Mouse (Mus musculus): Measurements from ENCODE around the gene Sco1. TPM values are rescaled to one million over a fixed set of nuclear protein-coding genes. Genes with fewer than 3 reads are reported as not detected.

The Sco1 gene
- polyA plus RNA-seq, 1 experiment from 2014 or later = 23.5 TPM

DNA sequence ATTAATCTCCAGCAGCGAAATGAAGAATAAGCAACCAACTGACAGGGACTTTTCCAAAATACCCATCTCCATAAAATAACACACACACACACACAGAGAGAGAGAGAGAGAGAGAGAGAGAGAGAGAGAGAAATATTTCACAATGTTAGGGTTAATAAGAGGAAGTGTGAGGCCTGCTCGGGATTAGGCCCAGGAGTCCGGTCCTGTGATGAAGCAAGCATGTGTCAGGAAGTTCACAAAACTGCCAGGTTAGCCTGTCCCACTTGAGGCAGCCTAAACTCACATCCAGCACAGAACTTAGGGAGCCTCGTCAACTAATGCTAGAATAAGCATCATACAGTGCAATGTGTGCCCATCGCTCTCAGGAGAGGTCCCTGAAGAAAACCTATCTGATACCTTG is 5.3 kb upstream of the Sco1 start:
- 89% methylated on average over 5 of the region's 5 CpGs for WGBS
- Histone ChIP-seq H3K27me3 (no peaks in the 10 kb centered on the region), H3K4me1 (peaks cover 7% of the 10 kb centered on the region; the same call in 1 of the 2 replicates), H3K4me2 (replicated peaks) (no peak overlapping the region), H3K9me3 (no peaks in the 10 kb centered on the region), H3K27ac (no peak overlapping the region), H3K4me3 (no peak overlapping the region), H3K9ac (no peak overlapping the region), H3K36me3 (peaks cover 17% of the 10 kb centered on the region)
- ATAC-seq (ENCODE audit: insufficient number of reproducible peaks, insufficient read depth, low FRiP score, low TSS enrichment) = no peak

DNA sequence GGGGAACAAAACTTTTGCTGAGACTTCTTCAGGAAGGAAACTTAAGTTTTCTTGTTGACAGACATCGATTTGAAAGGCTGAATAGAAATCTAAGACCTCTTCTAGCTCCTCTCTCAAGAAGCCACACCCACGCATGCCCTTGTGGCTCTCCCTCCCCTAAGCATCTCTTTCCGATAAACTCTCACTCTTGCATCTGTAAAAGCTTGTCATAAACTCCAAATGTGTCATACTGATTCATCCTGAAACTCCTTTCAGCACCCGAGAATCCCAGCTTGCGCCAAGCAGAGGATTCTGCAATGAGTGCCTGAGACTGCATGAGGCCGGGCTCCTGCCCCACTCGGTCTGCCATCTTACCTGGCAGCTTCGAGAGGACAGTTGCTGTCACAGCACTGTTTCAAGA is 4.0 kb upstream of the Sco1 start:
- H3K4me1 ChIP-seq = peaks cover 10% of the 10 kb centered on the region
- no peak overlapping the region for H3K4me3 ChIP-seq
- 92% methylated on average over 8 of the region's 8 CpGs for WGBS
- ATAC-seq (ENCODE audit: insufficient number of reproducible peaks, insufficient read depth, low FRiP score, low TSS enrichment) = no peak
- peaks cover 17% of the 10 kb centered on the region for H3K36me3 ChIP-seq
- H3K9me3 ChIP-seq = no peaks in the 10 kb centered on the region
- no peaks in the 10 kb centered on the region for H3K27me3 ChIP-seq
- H3K4me2 ChIP-seq (replicated peaks) = no peak overlapping the region
- H3K9ac ChIP-seq = no peak overlapping the region
- H3K27ac ChIP-seq = no peak overlapping the region

DNA sequence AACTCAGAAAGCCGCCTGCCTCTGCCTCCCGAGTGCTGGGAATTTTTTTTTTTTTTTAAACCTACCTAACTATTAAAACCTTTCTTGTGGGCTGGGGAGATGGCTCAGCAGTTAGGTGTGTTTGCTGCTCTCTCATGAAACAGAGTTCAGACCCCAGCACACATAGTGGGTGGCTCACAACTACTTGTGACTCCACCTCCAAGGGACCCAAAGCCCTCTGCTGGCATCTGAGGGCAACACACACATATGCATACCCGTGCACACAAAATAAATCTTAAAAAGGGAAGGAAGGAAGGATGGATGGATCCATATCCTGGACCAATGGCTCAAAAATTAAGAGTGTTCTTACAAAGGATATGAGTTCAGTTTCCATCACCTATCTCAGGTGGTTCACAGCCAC is 3.2 kb upstream of the Sco1 start:
- Histone ChIP-seq H3K4me2 (replicated peaks) (no peak overlapping the region), H3K9me3 (no peaks in the 10 kb centered on the region)
- ATAC-seq (ENCODE audit: insufficient number of reproducible peaks, insufficient read depth, low FRiP score, low TSS enrichment) = no peak

DNA sequence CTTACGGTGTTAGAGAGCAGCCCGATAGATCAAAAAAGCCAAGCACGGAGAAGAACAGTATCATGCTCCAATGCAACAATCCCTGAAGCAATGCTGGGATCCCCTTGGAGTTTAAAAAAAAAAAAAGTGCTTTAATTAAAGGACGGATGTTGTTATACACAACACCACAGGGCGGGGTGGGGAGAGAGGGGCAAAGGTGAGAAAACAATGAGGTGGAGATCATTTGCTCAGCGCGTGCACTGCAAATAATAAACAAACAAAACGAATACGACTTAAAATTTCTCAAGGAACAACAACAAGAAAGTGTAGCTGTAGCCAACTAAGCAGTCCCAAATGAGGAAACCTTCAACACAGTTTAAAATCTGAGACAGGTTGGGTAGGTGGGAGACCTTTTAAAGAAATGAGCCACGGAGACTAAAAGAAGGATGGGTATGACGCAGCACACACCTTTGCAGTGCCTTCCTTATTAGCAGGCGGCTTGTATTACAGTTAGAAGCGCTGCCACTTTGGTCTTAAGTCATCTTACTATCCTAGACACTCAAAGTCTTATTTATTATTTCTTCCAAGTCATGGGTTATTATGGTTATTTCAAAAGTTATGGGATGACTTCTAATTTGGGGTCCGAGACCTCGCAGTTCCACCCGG is 672 bp upstream of the Sco1 start:
- WGBS = 8% methylated on average over 16 of the region's 16 CpGs

More for the DNA sequence above, 3.2 kb upstream of the Sco1 start:
- WGBS = 85% methylated on average over 3 of the region's 3 CpGs
- H3K27ac ChIP-seq = no peak overlapping the region
- peaks cover 17% of the 10 kb centered on the region for H3K36me3 ChIP-seq
- H3K4me3 ChIP-seq = no peak overlapping the region
- peaks cover 13% of the 10 kb centered on the region for H3K4me1 ChIP-seq
- no peak overlapping the region for H3K9ac ChIP-seq
- H3K27me3 ChIP-seq = no peaks in the 10 kb centered on the region

DNA sequence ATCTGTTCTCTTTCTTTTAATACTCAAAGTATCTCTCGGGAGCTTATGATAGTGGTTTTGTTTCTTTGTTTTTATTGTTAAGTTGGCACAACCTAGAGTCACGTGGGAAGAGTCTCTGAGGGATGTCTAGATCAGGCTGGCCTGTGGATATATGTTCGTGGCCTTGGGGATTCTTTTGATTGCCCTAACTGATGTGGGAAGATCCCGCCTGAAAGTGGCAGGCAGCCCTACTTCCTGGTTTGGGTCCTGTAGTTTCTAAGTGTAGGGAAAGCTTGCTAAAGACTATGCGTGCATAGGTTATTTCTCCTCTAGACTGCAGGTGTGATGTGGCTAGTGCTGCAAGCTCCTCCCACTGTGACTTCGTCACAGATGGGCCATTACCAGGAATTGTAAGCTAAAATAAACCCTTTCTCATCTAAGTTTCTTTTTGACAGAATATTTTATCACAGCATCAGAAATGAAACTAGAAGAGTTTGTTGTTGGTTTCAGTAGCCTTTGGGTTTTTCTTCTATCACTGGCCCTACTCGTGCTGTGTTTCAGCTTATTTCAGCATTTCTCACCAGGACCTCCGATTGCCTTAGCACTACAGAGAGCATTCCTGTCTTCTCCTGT is 2.4 kb downstream of the Sco1 start:
- no peak overlapping the region for H3K4me2 ChIP-seq (replicated peaks)
- H3K36me3 ChIP-seq = peaks cover 42% of the 10 kb centered on the region
- no peaks in the 10 kb centered on the region for H3K9me3 ChIP-seq
- H3K27me3 ChIP-seq = no peaks in the 10 kb centered on the region
- WGBS = 85% methylated on average over 8 of the region's 8 CpGs
- ATAC-seq (ENCODE audit: insufficient number of reproducible peaks, insufficient read depth, low FRiP score, low TSS enrichment) = no peak
- H3K4me1 ChIP-seq = peaks cover 9% of the 10 kb centered on the region
- H3K4me3 ChIP-seq = no peak overlapping the region
- no peak overlapping the region for H3K9ac ChIP-seq
- H3K27ac ChIP-seq = no peak overlapping the region

More for the DNA sequence above, 672 bp upstream of the Sco1 start:
- Histone ChIP-seq H3K27ac (peak overlapping the region; percentile 83), H3K4me2 (replicated peaks) (peak overlapping the region; percentile 58), H3K4me1 (peaks cover 9% of the 10 kb centered on the region), H3K4me3 (peak overlapping the region; percentile 100), H3K9me3 (no peaks in the 10 kb centered on the region), H3K36me3 (peaks cover 18% of the 10 kb centered on the region), H3K27me3 (no peaks in the 10 kb centered on the region), H3K9ac (peak overlapping the region; percentile 84)
- ATAC-seq (ENCODE audit: insufficient number of reproducible peaks, insufficient read depth, low FRiP score, low TSS enrichment) = no peak

DNA sequence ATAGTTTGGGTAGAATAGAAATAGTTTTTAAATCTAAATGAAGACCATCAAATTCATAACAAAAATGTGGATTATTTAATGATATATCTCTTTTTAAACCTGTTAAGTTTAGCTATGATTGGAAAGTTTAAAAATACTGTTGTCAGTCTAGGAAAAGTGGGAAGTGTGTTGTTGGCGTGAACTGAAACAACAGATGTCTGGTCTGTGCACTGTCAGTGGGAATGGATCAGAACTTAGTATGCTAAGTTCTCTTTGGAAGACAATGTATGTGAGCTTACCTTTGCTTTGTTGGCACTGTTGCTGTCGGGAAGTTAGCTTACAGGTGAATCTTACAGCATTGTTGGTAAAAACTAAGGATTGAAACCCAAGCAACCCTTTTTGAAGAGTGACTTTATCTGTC is 8.8 kb downstream of the Sco1 start:
- peaks cover 78% of the 10 kb centered on the region for H3K36me3 ChIP-seq
- whole genome bisulfite sequencing = 97% methylated on average over 2 of the region's 2 CpGs
- no peak for ATAC-seq (ENCODE audit: insufficient number of reproducible peaks, insufficient read depth, low FRiP score, low TSS enrichment)

DNA sequence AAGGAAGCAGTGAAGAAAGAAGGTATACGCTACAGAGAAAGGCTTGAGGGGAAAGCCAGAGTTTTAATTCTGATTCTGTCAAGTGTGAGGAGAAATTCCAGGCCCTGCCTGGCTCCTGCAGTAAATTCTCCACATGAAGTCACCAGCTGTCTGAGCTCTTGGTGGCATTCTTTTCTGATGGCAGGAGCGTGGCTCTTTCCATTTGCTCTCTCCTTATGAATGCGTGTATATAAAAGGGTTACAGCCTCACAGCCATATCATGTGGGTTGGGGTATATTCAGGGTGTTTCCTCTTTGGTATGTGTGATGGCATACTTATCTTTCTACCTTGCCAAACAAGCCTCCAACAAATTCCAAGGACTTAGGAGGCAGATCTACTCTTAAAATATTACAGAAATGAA is 10.3 kb downstream of the Sco1 start:
- H3K9ac ChIP-seq = no peak overlapping the region
- no peak overlapping the region for H3K4me3 ChIP-seq
- H3K4me2 ChIP-seq (replicated peaks) = no peak overlapping the region
- H3K36me3 ChIP-seq = peaks cover 69% of the 10 kb centered on the region
- H3K4me1 ChIP-seq = no peaks in the 10 kb centered on the region
- no peak for ATAC-seq (ENCODE audit: insufficient number of reproducible peaks, insufficient read depth, low FRiP score, low TSS enrichment)
- H3K27me3 ChIP-seq = no peaks in the 10 kb centered on the region
- no peak overlapping the region for H3K27ac ChIP-seq
- H3K9me3 ChIP-seq = no peaks in the 10 kb centered on the region
- WGBS = 90% methylated on average over 3 of the region's 3 CpGs

More for the DNA sequence above, 8.8 kb downstream of the Sco1 start:
- H3K27me3 ChIP-seq = no peaks in the 10 kb centered on the region
- no peak overlapping the region for H3K4me2 ChIP-seq (replicated peaks)
- H3K9me3 ChIP-seq = no peaks in the 10 kb centered on the region
- H3K27ac ChIP-seq = no peak overlapping the region
- no peak overlapping the region for H3K4me3 ChIP-seq
- no peaks in the 10 kb centered on the region for H3K4me1 ChIP-seq
- H3K9ac ChIP-seq = no peak overlapping the region

DNA sequence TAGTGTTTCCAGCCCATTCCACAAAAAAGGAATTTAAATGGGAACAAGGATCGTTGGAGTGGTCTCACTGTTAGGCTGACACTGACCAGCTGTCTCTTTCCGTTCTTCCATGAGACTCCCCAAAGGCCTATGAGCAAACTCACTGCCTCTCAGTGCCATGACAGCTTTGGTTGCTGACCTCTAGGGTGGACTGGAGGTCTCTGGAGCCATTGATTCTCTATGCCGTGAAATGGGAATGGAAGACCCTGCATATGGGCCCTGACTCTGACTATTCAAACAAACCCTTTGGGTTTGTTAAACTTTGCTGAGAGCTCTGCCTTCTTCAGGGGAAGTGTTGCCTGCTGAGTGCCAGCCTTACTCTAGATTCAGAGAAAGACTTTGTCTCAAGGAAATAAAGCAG is 15.3 kb downstream of the Sco1 start:
- Histone ChIP-seq H3K27ac (no peak overlapping the region), H3K4me3 (no peak overlapping the region), H3K36me3 (peaks cover 34% of the 10 kb centered on the region), H3K9me3 (no peaks in the 10 kb centered on the region), H3K4me1 (no peaks in the 10 kb centered on the region), H3K27me3 (no peaks in the 10 kb centered on the region), H3K9ac (no peak overlapping the region), H3K4me2 (replicated peaks) (no peak overlapping the region)
- ATAC-seq (ENCODE audit: insufficient number of reproducible peaks, insufficient read depth, low FRiP score, low TSS enrichment) = no peak
- 92% methylated on average over 3 of the region's 3 CpGs for whole genome bisulfite sequencing

DNA sequence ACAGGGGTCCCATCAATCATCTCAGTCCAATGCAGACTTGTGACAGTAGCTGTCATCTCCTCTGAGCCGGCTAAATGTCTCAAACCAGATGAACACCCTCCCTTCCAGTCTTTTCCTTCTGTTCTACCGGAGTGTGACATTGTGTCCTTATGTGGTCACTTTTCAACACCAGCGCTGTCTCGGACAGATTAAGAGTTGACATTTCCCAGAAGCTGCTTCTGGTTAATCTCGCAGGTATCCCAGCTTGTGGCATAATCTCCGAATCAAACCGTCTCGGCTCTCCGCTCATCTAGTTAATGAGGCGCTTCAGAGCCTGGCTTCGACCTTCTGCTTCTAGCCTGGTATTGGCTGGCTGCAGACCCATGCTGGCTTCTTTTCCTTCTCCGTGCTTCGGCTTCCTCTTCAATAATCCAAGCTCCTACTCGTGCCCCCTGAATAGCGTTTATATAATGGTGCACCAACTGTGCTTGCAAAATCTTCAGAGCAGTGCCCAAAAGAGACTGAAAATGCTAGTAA is 20.2 kb downstream of the Sco1 start:
- Histone ChIP-seq H3K4me1 (no peaks in the 10 kb centered on the region), H3K27ac (no peak overlapping the region), H3K4me2 (replicated peaks) (no peak overlapping the region), H3K9me3 (no peaks in the 10 kb centered on the region), H3K27me3 (no peaks in the 10 kb centered on the region), H3K4me3 (no peak overlapping the region), H3K36me3 (no peaks in the 10 kb centered on the region), H3K9ac (no peak overlapping the region)
- ATAC-seq (ENCODE audit: insufficient number of reproducible peaks, insufficient read depth, low FRiP score, low TSS enrichment) = no peak
- WGBS = 78% methylated on average over 15 of the region's 15 CpGs

DNA sequence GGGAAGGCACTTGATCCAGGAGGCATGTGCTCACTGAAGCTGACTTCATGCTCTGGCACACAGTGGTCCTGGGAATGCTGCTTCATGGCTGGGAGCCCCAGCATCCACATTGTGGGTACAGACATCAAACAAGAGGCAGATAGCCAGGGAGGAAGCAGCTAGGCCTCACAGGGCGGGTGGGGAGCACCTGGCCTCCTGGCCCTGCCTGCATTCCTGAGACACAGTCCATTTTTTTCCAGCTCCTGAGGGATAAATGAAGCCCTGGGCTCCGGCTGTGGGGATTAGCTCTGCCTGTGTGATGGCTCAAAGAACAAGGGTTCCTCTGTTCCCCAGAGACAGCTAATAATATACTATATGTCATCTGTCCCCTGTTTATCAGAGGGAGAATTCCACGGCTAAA is 22.6 kb downstream of the Sco1 start:
- ATAC-seq (ENCODE audit: insufficient number of reproducible peaks, insufficient read depth, low FRiP score, low TSS enrichment) = no peak
- H3K36me3 ChIP-seq = no peaks in the 10 kb centered on the region
- 23% methylated on average over 3 of the region's 3 CpGs for WGBS
- H3K27me3 ChIP-seq = no peaks in the 10 kb centered on the region
- no peak overlapping the region for H3K9ac ChIP-seq
- H3K9me3 ChIP-seq = no peaks in the 10 kb centered on the region
- no peak overlapping the region for H3K4me3 ChIP-seq
- no peak overlapping the region for H3K27ac ChIP-seq
- no peak overlapping the region for H3K4me2 ChIP-seq (replicated peaks)
- H3K4me1 ChIP-seq = no peaks in the 10 kb centered on the region

DNA sequence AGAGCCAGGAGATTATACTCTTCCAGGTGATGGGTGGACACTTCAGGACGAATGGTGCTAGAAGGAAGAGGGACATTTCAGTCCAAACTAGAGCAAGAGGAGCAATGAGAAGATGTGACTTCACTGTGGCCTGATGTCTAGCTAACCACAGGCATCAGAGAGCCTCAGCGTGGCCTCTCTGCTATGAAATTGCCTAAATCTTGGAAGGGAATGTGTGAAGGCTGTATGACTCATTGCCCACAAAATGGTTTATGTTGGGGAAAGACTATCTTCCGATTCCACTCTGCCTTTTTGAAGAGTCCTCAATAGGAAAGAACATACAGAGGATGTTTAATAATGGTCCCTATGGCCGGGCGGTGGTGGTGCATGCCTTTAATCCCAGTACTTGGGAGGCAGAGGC is 24.3 kb downstream of the Sco1 start:
- Histone ChIP-seq H3K4me3 (no peak overlapping the region), H3K4me2 (replicated peaks) (no peak overlapping the region), H3K27me3 (no peaks in the 10 kb centered on the region), H3K36me3 (no peaks in the 10 kb centered on the region), H3K4me1 (peaks cover 7% of the 10 kb centered on the region; the same call in 1 of the 2 replicates), H3K9ac (no peak overlapping the region), H3K9me3 (no peaks in the 10 kb centered on the region), H3K27ac (no peak overlapping the region)
- 85% methylated on average over 5 of the region's 5 CpGs for WGBS
- ATAC-seq (ENCODE audit: insufficient number of reproducible peaks, insufficient read depth, low FRiP score, low TSS enrichment) = no peak

DNA sequence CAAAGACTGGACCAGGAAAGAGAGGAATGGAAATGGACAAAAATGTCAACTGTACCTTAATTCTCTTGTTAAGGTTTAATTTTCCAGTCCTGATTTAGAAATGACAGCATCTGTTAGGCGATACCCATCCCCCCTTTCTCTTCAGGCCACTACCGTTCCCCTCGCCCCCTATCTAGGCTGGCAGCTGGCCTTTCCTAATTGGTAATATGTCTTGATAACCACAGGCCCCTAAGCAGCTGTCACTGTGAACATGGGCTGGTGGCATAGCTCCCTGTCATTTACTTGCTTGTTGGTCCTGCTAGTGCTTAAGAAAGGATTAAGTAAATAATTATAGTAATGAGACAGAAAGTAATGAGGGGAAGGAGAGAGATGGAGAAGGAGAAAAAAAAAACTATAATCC is 25.0 kb downstream of the Sco1 start:
- no peak overlapping the region for H3K27ac ChIP-seq
- peaks cover 7% of the 10 kb centered on the region; the same call in 1 of the 2 replicates for H3K4me1 ChIP-seq
- no peak for ATAC-seq (ENCODE audit: insufficient number of reproducible peaks, insufficient read depth, low FRiP score, low TSS enrichment)
- H3K9ac ChIP-seq = no peak overlapping the region
- H3K4me3 ChIP-seq = no peak overlapping the region
- no peaks in the 10 kb centered on the region for H3K27me3 ChIP-seq
- no peaks in the 10 kb centered on the region for H3K9me3 ChIP-seq
- H3K36me3 ChIP-seq = no peaks in the 10 kb centered on the region
- no peak overlapping the region for H3K4me2 ChIP-seq (replicated peaks)
- 60% methylated on average over 3 of the region's 3 CpGs for WGBS
